Mouse (Mus musculus): ENCODE data around the gene Ddost.
A peak's percentile ranks its signal among the peaks of the same experiment; 100 is the strongest.

Ddost gene

GRCm38 (mm10) chr4:138337341-138337740 lies 32.8 kb downstream of the Ddost start:
- DNase-seq (ENCODE audit: low spot score): no peak

GRCm38 (mm10) chr4:138339963-138340362 lies 35.4 kb downstream of the Ddost start:
- no peak for DNase-seq (ENCODE audit: low spot score)

- no peak for DNase-seq (ENCODE audit: low spot score)
Observed at GRCm38 (mm10) chr4:138341393-138341792, 36.9 kb downstream of the Ddost start.

- DNase-seq (ENCODE audit: low spot score): no peak
Observed at GRCm38 (mm10) chr4:138342048-138342447, 37.5 kb downstream of the Ddost start.

GRCm38 (mm10) chr4:138342778-138343177 lies 38.2 kb downstream of the Ddost start:
- peak; percentile 56 for DNase-seq (ENCODE audit: low spot score)

- DNase-seq (ENCODE audit: low spot score): peak; percentile 43
Observed at GRCm38 (mm10) chr4:138343341-138343837, 38.9 kb downstream of the Ddost start.

- DNase-seq (ENCODE audit: low spot score): no peak
Observed at GRCm38 (mm10) chr4:138344891-138345545, 40.5 kb downstream of the Ddost start.

- no peak for DNase-seq (ENCODE audit: low spot score)
Observed at GRCm38 (mm10) chr4:138347280-138347679, 42.8 kb downstream of the Ddost start.

GRCm38 (mm10) chr4:138348716-138349115 lies 44.2 kb downstream of the Ddost start:
- no peak for DNase-seq (ENCODE audit: low spot score)

GRCm38 (mm10) chr4:138351821-138352220 lies 47.3 kb downstream of the Ddost start:
- DNase-seq (ENCODE audit: low spot score): no peak

- DNase-seq (ENCODE audit: low spot score): no peak
Observed at GRCm38 (mm10) chr4:138352692-138353091, 48.2 kb downstream of the Ddost start.

- DNase-seq (ENCODE audit: low spot score): no peak
Observed at GRCm38 (mm10) chr4:138353438-138354171, 49.1 kb downstream of the Ddost start.

GRCm38 (mm10) chr4:138355496-138355895 lies 51.0 kb downstream of the Ddost start:
- DNase-seq (ENCODE audit: low spot score): no peak

GRCm38 (mm10) chr4:138356141-138356540 lies 51.6 kb downstream of the Ddost start:
- no peak for DNase-seq (ENCODE audit: low spot score)

GRCm38 (mm10) chr4:138356551-138356950 lies 52.0 kb downstream of the Ddost start:
- no peak for DNase-seq (ENCODE audit: low spot score)

GRCm38 (mm10) chr4:138358176-138358575 lies 53.6 kb downstream of the Ddost start:
- DNase-seq (ENCODE audit: low spot score): no peak

GRCm38 (mm10) chr4:138361370-138361821 lies 56.9 kb downstream of the Ddost start:
- DNase-seq (ENCODE audit: low spot score): no peak
